Comparison of ENCODE assay signal across 8 mouse cellular contexts in genomic region chr4:139309651-139310050, GRCm38 (mm10). TPM values are rescaled to one million over a fixed set of nuclear protein-coding genes. Genes with fewer than 3 reads are reported as not detected.
A peak's percentile ranks its signal among the peaks of the same experiment; 100 is the strongest.
DNase-seq lines count a peak whose midpoint lies in the region; ATAC-seq and TF ChIP-seq lines count a peak whose summit lies in the region.

No protein-coding gene starts in this region.

- 0 out of 2 replicates have a peak, but pooled peaks cover 9% of the 10 kb centered on the region for H3K36me3 ChIP-seq in kidney, postnatal 0 days (ENCODE audit: insufficient read depth, low read length)
- H3K36me3 ChIP-seq in neural tube, embryonic 12.5 days = peaks cover 18% of the 10 kb centered on the region

- no peaks in the 10 kb centered on the region for H3K9me3 ChIP-seq in kidney, postnatal 0 days (replicated peaks; ENCODE audit: low read length)
- no peaks in the 10 kb centered on the region for H3K9me3 ChIP-seq in neural tube, embryonic 12.5 days

- WGBS in kidney, postnatal 0 days = 22% methylated on average over 6 of the region's 6 CpGs
- 20% methylated on average over 6 of the region's 6 CpGs for WGBS in neural tube, embryonic 12.5 days

- intact Hi-C loops in left cerebral cortex, postnatal 14 days (cut with DNase I) = no loop called here

- H3K4me3 ChIP-seq in kidney, postnatal 0 days (replicated peaks; ENCODE audit: low read depth, low read length) = peak overlapping the region; percentile 91
- H3K4me3 ChIP-seq in neural tube, embryonic 12.5 days = peak overlapping the region; percentile 90

- peak overlapping the region; percentile 96 for H3K4me2 ChIP-seq in kidney, postnatal 0 days (ENCODE audit: low read length)
- peak overlapping the region; percentile 99 for H3K4me2 ChIP-seq in neural tube, embryonic 12.5 days (replicated peaks)

- H3K4me1 ChIP-seq in kidney, postnatal 0 days (replicated peaks; ENCODE audit: insufficient read depth, low read length) = peaks cover 11% of the 10 kb centered on the region; the same call in 1 of the 2 replicates
- H3K4me1 ChIP-seq in neural tube, embryonic 12.5 days = peaks cover 20% of the 10 kb centered on the region

- no peak for ATAC-seq in kidney, postnatal 0 days (replicated peaks; ENCODE audit: low FRiP score, low read depth)
- no peak for ATAC-seq in neural tube, embryonic 12.5 days (ENCODE audit: low FRiP score, low read depth)

- TF ChIP-seq POLR2A in brain, embryonic 14.5 days (IDR thresholded peaks at IDR 0.05; ENCODE audit: borderline replicate concordance, extremely low read depth, insufficient read depth, insufficient read length, poor library complexity, severe bottlenecking) = no peak

- no peak overlapping the region for H3K27ac ChIP-seq in kidney, postnatal 0 days
- H3K27ac ChIP-seq in neural tube, embryonic 12.5 days = no peak overlapping the region

- H3K9ac ChIP-seq in kidney, postnatal 0 days (ENCODE audit: low read depth, low read length) = peak overlapping the region; percentile 91
- H3K9ac ChIP-seq in neural tube, embryonic 12.5 days = peak overlapping the region; percentile 90

- H3K27me3 ChIP-seq in kidney, postnatal 0 days (ENCODE audit: insufficient read depth, low read length) = no peaks in the 10 kb centered on the region
- no peaks in the 10 kb centered on the region for H3K27me3 ChIP-seq in neural tube, embryonic 12.5 days (replicated peaks)

- peak; percentile 20; the same call in 1 of the 2 replicates for TF ChIP-seq CTCF in kidney, postnatal 0 days (IDR thresholded peaks at IDR 0.05; ENCODE audit: low read depth)
- peak; percentile 23; the same call in 1 of the 2 replicates for TF ChIP-seq CTCF in brain, embryonic 14.5 days (IDR thresholded peaks at IDR 0.05; ENCODE audit: borderline replicate concordance, extremely low read depth, insufficient read depth, insufficient read length)

- DNase-seq in kidney, postnatal 0 days (ENCODE audit: low spot score) = no peak
- no peak for DNase-seq in kidney, postnatal 36 days
- DNase-seq in brain, embryonic 14.5 days (ENCODE audit: low read depth) = no peak
- peak; percentile 44 for DNase-seq in induced T-regulatory cell, adult 2 months (ENCODE audit: low read depth)
- no peak for DNase-seq in left cerebral cortex, postnatal 14 days (ENCODE audit: low spot score in 2 of 2)
- DNase-seq in right cerebral cortex, postnatal 4 days = no peak
- DNase-seq in frontal cortex, adult 2 months (ENCODE audit: extremely low spot score in 1 of 2, low spot score in 1 of 2) = no peak

RNA-seq across cellular contexts. Expression of gene Pqlc2, which starts 0.9 kb away (rescaled TPM):
- polyA plus RNA-seq in kidney, postnatal 0 days (2015; fragmentation: Nextera tagmentation; extraction: Ambion mirVana) = 21.3 and 24.0 TPM in 2 replicates
- polyA plus RNA-seq in brain, embryonic 14.5 days (2012; rRNA removed) = 21.7 and 27.3 TPM in 2 replicates
- polyA plus RNA-seq in neural tube, embryonic 12.5 days (2016; fragmentation: Nextera tagmentation; extraction: Ambion mirVana) = 12.7 and 14.2 TPM in 2 replicates
- 10 to 100 TPM; 15.1 to 15.4 TPM for total RNA-seq in left cerebral cortex, postnatal 14 days (2021)
- polyA plus RNA-seq in frontal cortex, adult 2 months (2012; rRNA removed) = 19.6 and 19.7 TPM in 2 replicates

RNA-seq across cellular contexts. Expression of gene Akr7a5, which starts 0.9 kb away (rescaled TPM):
- 220 and 232 TPM in 2 replicates for polyA plus RNA-seq in kidney, postnatal 0 days (2015; fragmentation: Nextera tagmentation; extraction: Ambion mirVana)
- polyA plus RNA-seq in brain, embryonic 14.5 days (2012; rRNA removed) = 16.5 and 22.4 TPM in 2 replicates
- 62.8 and 64.7 TPM in 2 replicates for polyA plus RNA-seq in neural tube, embryonic 12.5 days (2016; fragmentation: Nextera tagmentation; extraction: Ambion mirVana)
- 10 to 100 TPM; 26.7 to 28.9 TPM for total RNA-seq in left cerebral cortex, postnatal 14 days (2021)
- polyA plus RNA-seq in frontal cortex, adult 2 months (2012; rRNA removed) = 17.7 and 17.8 TPM in 2 replicates

RNA-seq across cellular contexts. Expression of gene Mrto4, which starts 42.7 kb away (rescaled TPM):
- polyA plus RNA-seq in kidney, postnatal 0 days (2015; fragmentation: Nextera tagmentation; extraction: Ambion mirVana) = 68.6 and 71.7 TPM in 2 replicates
- polyA plus RNA-seq in brain, embryonic 14.5 days (2012; rRNA removed) = 56.6 and 62.0 TPM in 2 replicates
- polyA plus RNA-seq in neural tube, embryonic 12.5 days (2016; fragmentation: Nextera tagmentation; extraction: Ambion mirVana) = 97.8 and 104 TPM in 2 replicates
- 10 to 100 TPM; 38.2 to 48.5 TPM for total RNA-seq in left cerebral cortex, postnatal 14 days (2021)
- 52.7 and 53.6 TPM in 2 replicates for polyA plus RNA-seq in frontal cortex, adult 2 months (2012; rRNA removed)

RNA-seq across cellular contexts. Expression of gene Emc1, which starts 42.7 kb away (rescaled TPM):
- 19.0 and 22.6 TPM in 2 replicates for polyA plus RNA-seq in kidney, postnatal 0 days (2015; fragmentation: Nextera tagmentation; extraction: Ambion mirVana)
- polyA plus RNA-seq in brain, embryonic 14.5 days (2012; rRNA removed) = 48.1 and 56.0 TPM in 2 replicates
- 42.3 and 43.6 TPM in 2 replicates for polyA plus RNA-seq in neural tube, embryonic 12.5 days (2016; fragmentation: Nextera tagmentation; extraction: Ambion mirVana)
- 10 to 100 TPM; 77.7 to 82.3 TPM for total RNA-seq in left cerebral cortex, postnatal 14 days (2021)
- polyA plus RNA-seq in frontal cortex, adult 2 months (2012; rRNA removed) = 68.3 and 71.0 TPM in 2 replicates

RNA-seq across cellular contexts. Expression of gene Ubr4, which starts 42.8 kb away (rescaled TPM):
- polyA plus RNA-seq in kidney, postnatal 0 days (2015; fragmentation: Nextera tagmentation; extraction: Ambion mirVana) = 46.2 and 47.4 TPM in 2 replicates
- 200 and 228 TPM in 2 replicates for polyA plus RNA-seq in brain, embryonic 14.5 days (2012; rRNA removed)
- 78.3 and 82.8 TPM in 2 replicates for polyA plus RNA-seq in neural tube, embryonic 12.5 days (2016; fragmentation: Nextera tagmentation; extraction: Ambion mirVana)
- total RNA-seq in left cerebral cortex, postnatal 14 days (2021) = 100 to 1,000 TPM; 158 to 164 TPM
- polyA plus RNA-seq in frontal cortex, adult 2 months (2012; rRNA removed) = 177 and 186 TPM in 2 replicates
